Mouse (Mus musculus) induced T-regulatory cell, adult 2 months (primary cell): ENCODE measurements at regions not wholly inside any gene's neighbourhood (a gene's known extent, or its start where the extent isn't known, plus 50 kb on each side); places are given as distances from the start of the nearest gene placed in this dataset.

Experiments
- DNase-seq: peaks from one replicate; pipeline ENCODE4 v3.0.0-alpha.2; 2012; ENCODE audit warnings: low read depth

GRCm38 (mm10) chr6:98467563-98467962 lies 125.0 kb upstream of the Gm765 start:
- DNase-seq: no peak

- no peak for DNase-seq
These were observed 109.7 kb upstream of the Gm765 start for GRCm38 (mm10) chr6:98452277-98452676.

DNA sequence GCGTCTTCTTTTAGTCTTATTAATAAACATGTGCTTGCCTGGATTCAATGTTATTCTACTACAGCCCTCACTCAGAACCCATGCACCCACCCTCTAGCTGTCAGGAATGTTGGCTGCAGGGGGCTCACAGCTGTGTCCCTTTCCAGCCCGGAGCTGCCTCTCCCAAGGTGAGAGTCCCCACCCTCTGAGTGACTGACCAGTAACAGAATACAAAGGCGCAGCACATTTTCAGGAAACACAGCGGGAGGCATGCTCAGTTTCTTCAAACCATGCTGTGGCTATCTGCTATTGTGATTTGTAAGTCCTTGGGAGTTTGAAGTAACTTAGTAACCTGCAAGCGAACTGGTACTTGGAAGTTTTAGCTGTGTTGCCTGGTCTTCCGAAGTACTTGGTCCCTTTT lies 93.1 kb upstream of the Gm765 start:
- DNase-seq: no peak

GRCm38 (mm10) chr6:98433286-98433685 lies 90.7 kb upstream of the Gm765 start:
- DNase-seq: no peak

- no peak for DNase-seq
These were observed 86.6 kb upstream of the Gm765 start for GRCm38 (mm10) chr6:98429120-98429519.

DNA sequence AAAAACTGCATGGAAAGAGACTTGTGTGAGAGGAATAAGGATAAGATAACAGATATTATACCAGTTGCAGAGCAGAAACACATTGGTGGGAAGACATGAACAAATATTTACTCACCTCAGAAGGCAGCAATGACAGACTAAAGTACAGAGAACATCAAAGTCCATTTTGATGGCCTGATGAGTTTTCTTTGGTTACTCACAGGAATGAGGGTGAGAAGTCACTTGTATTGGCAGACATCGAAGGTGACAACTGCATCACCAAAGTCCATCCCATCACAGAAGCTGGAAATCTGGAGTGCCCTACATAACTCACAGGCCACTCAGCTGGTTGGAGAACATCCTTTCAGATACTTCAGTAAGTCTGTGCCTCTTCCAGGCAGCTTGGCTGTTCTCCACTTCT lies 60.1 kb upstream of the Gm765 start:
- DNase-seq: no peak

DNA sequence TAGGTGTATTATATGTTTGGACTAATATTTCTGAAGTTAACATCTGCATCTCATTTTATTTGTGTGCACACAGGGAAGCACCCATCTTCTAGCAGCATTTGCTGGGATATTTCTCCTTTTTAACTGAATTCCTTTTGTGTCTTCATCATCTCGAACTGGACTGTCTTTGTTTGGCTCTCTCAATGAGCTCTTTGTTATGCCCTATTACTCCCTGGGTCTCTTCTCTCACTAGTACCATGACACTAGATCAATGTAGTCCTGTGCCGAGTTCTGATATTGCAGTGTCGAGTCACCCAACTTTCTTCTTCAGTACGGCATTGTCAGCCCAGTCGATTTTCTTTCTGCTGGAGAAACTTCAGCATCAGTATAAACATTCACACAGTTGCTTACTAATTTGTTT lies 52.0 kb upstream of the Gm765 start:
- no peak for DNase-seq
